27 mouse cellular contexts compared by ENCODE assay signal in the genomic region with DNA sequence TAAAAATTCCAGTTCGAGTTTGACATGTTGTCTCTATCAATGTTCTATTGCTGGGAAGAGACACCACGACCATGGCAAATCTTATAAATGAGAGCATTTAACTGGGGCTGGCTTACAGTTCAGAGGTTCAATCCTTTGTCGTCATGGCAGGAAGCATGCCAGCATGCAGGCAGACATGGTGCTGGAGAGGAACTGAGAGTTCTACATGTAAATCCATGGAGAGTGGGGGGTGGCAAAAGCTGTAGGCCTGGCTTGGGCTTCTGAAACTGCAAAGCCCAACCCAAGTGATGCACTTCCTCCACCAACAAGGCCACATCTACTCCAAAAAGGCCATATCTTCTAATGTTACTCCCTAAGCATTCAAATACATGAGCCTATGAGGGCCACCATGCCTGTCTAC. TPM values are rescaled to one million over a fixed set of nuclear protein-coding genes. Genes with fewer than 3 reads are reported as not detected.
"Had no signal": no experiment of that assay in that cellular context is flagged by ENCODE, and none has a peak within 500 bp of the region (broad histone marks: within the 10 kb centered on the region; RNA-seq: fewer than 3 reads in every experiment).

No protein-coding gene starts in this region.

- H3K4me2 ChIP-seq: embryonic facial prominence, embryonic 12.5 days; embryonic facial prominence, embryonic 13.5 days; embryonic facial prominence, embryonic 15.5 days; forebrain, embryonic 12.5 days; forebrain, embryonic 13.5 days; forebrain, embryonic 15.5 days; heart, embryonic 11.5 days; heart, embryonic 12.5 days had no signal

- H3K27ac ChIP-seq: embryonic facial prominence, embryonic 10.5 days; embryonic facial prominence, embryonic 12.5 days; embryonic facial prominence, embryonic 13.5 days; embryonic facial prominence, embryonic 15.5 days; forebrain, embryonic 12.5 days; forebrain, embryonic 13.5 days; forebrain, embryonic 15.5 days; gastrocnemius, adult 2 months; heart, adult 2 months; heart, embryonic 10.5 days had no signal

- H3K27me3 ChIP-seq: embryonic facial prominence, embryonic 12.5 days; embryonic facial prominence, embryonic 13.5 days; embryonic facial prominence, embryonic 15.5 days; forebrain, embryonic 12.5 days; forebrain, embryonic 13.5 days; forebrain, embryonic 15.5 days; heart, embryonic 12.5 days had no signal

- H3K9ac ChIP-seq: embryonic facial prominence, embryonic 12.5 days; embryonic facial prominence, embryonic 13.5 days; embryonic facial prominence, embryonic 15.5 days; forebrain, embryonic 12.5 days; forebrain, embryonic 13.5 days; forebrain, embryonic 15.5 days; forebrain, postnatal 0 days; heart, embryonic 12.5 days had no signal

- H3K36me3 ChIP-seq: embryonic facial prominence, embryonic 10.5 days; embryonic facial prominence, embryonic 12.5 days; embryonic facial prominence, embryonic 13.5 days; embryonic facial prominence, embryonic 15.5 days; forebrain, embryonic 12.5 days; forebrain, embryonic 15.5 days; heart, embryonic 10.5 days; heart, embryonic 12.5 days had no signal

- H3K4me1 ChIP-seq: embryonic facial prominence, embryonic 10.5 days; embryonic facial prominence, embryonic 12.5 days; embryonic facial prominence, embryonic 13.5 days; embryonic facial prominence, embryonic 15.5 days; forebrain, embryonic 12.5 days; forebrain, embryonic 13.5 days; forebrain, embryonic 15.5 days; heart, embryonic 10.5 days; heart, embryonic 12.5 days had no signal

- ATAC-seq: forebrain, embryonic 13.5 days; forebrain, embryonic 15.5 days; forebrain, embryonic 16.5 days; forebrain, postnatal 0 days had no signal

- DNase-seq: cerebellum, adult 9-11 months; cerebellum, postnatal 10 days; cerebellum, postnatal 14 days; cerebellum, postnatal 25 days; cerebellum, postnatal 36 days; embryo, embryonic 11 days; forebrain, postnatal 0 days; gastrocnemius, adult 2 months; gastrocnemius, postnatal 10 days; gastrocnemius, postnatal 14 days; gastrocnemius, postnatal 25 days; gastrocnemius, postnatal 36 days; heart, adult 2 months had no signal

- H3K4me3 ChIP-seq: embryonic facial prominence, embryonic 10.5 days; embryonic facial prominence, embryonic 12.5 days; embryonic facial prominence, embryonic 13.5 days; embryonic facial prominence, embryonic 15.5 days; erythroblast, embryonic 14.5 days; forebrain, embryonic 12.5 days; forebrain, embryonic 13.5 days; forebrain, embryonic 15.5 days; gastrocnemius, adult 2 months; heart, adult 2 months; heart, embryonic 10.5 days; heart, embryonic 12.5 days had no signal

- H3K9me3 ChIP-seq: embryonic facial prominence, embryonic 10.5 days; embryonic facial prominence, embryonic 12.5 days; embryonic facial prominence, embryonic 13.5 days; embryonic facial prominence, embryonic 15.5 days; forebrain, embryonic 12.5 days; forebrain, embryonic 13.5 days; forebrain, embryonic 15.5 days; heart, embryonic 10.5 days; heart, embryonic 12.5 days had no signal

RNA-seq across cellular contexts. Expression of gene Agbl2, which starts 38.4 kb away (rescaled TPM):
- total RNA-seq: common myeloid progenitor, adult 5-6 weeks; granulocyte monocyte progenitor cell, adult 5-6 weeks had no signal
- polyA plus RNA-seq: erythroblast, embryonic 14.5 days had no signal
